ENCODE assay signal across 8 mouse cellular contexts in the genomic region with DNA sequence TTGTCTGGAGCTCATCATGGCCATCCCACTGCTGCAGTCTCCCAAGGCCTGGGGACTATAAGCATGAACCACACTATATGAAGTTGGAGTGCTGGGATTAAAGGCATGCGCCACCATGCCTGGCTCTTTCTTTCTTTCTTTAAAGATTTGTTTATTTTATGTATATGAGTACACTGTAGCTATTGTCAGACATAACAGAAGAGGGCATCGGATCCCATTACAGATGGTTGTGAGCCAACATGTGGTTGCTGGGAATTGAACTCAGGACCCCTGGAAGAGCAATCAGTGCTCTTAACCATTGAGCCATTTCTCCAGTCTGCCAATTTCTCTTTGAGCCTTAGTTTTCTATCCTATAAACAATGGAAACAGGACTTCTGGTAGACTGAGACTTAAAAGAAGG. TPM values are rescaled to one million over a fixed set of nuclear protein-coding genes. Genes with fewer than 3 reads are reported as not detected.
DNase-seq lines count a peak whose midpoint lies in the region; ATAC-seq and TF ChIP-seq lines count a peak whose summit lies in the region.
"Not testable (repeated sequence)": the region's sequence is repeated elsewhere in the genome, so short reads cannot be mapped to it uniquely, and the experiment has no call there.

No protein-coding gene starts in this region.

- H3K4me3 ChIP-seq in embryonic facial prominence, embryonic 10.5 days; embryonic facial prominence, embryonic 15.5 days (replicated peaks); heart, embryonic 10.5 days; heart, embryonic 15.5 days; limb, embryonic 13.5 days; lung, postnatal 0 days (ENCODE audit: low read depth, low read length); stomach, embryonic 16.5 days (replicated peaks; ENCODE audit: low read length): not testable (repeated sequence)

- not testable (repeated sequence) for TF ChIP-seq EP300 in lung, postnatal 0 days (IDR thresholded peaks at IDR 0.05)

- ATAC-seq in embryonic facial prominence, embryonic 15.5 days (ENCODE audit: insufficient number of reproducible peaks, low FRiP score, low TSS enrichment, low read depth); heart, embryonic 15.5 days (replicated peaks; ENCODE audit: insufficient number of reproducible peaks, insufficient read depth, low FRiP score, low read depth); limb, embryonic 13.5 days (ENCODE audit: low FRiP score, low read depth); lung, postnatal 0 days; stomach, embryonic 16.5 days (ENCODE audit: insufficient read depth, low FRiP score): not testable (repeated sequence)

- H3K4me1 ChIP-seq in embryonic facial prominence, embryonic 10.5 days, result peaks cover 99% of the 10 kb centered on the region
- peaks cover 86% of the 10 kb centered on the region for H3K4me1 ChIP-seq in embryonic facial prominence, embryonic 15.5 days
- H3K4me1 ChIP-seq in heart, embryonic 10.5 days, result peaks cover 88% of the 10 kb centered on the region
- H3K4me1 ChIP-seq in heart, embryonic 15.5 days (replicated peaks), result peaks cover 78% of the 10 kb centered on the region
- peaks cover 87% of the 10 kb centered on the region for H3K4me1 ChIP-seq in limb, embryonic 13.5 days
- peaks cover 60% of the 10 kb centered on the region for H3K4me1 ChIP-seq in lung, postnatal 0 days (ENCODE audit: insufficient read depth, low read depth, low read length)
- peaks cover 64% of the 10 kb centered on the region for H3K4me1 ChIP-seq in stomach, embryonic 16.5 days (ENCODE audit: control insufficient read depth, insufficient read depth, low read length)

- 91% methylated on average over 2 of the region's 2 CpGs for WGBS in embryonic facial prominence, embryonic 10.5 days
- WGBS in embryonic facial prominence, embryonic 15.5 days, result 51% methylated on average over 2 of the region's 2 CpGs
- 88% methylated on average over 2 of the region's 2 CpGs for WGBS in heart, embryonic 10.5 days
- 96% methylated on average over 2 of the region's 2 CpGs for WGBS in heart, embryonic 15.5 days
- 92% methylated on average over 2 of the region's 2 CpGs for WGBS in limb, embryonic 13.5 days
- WGBS in lung, postnatal 0 days, result 73% methylated on average over 2 of the region's 2 CpGs
- 76% methylated on average over 2 of the region's 2 CpGs for WGBS in stomach, embryonic 16.5 days

- peak overlapping the region; percentile 82; the same call in 1 of the 2 replicates for H3K27ac ChIP-seq in embryonic facial prominence, embryonic 10.5 days (replicated peaks)
- H3K27ac ChIP-seq in embryonic facial prominence, embryonic 15.5 days (replicated peaks), result peak overlapping the region; percentile 94
- H3K27ac ChIP-seq in heart, embryonic 10.5 days, result peak overlapping the region; percentile 9; the same call in 1 of the 2 replicates
- H3K27ac ChIP-seq in heart, embryonic 15.5 days, result peak overlapping the region; percentile 99
- H3K27ac ChIP-seq in limb, embryonic 13.5 days, result peak overlapping the region; percentile 91; the same call in 1 of the 2 replicates
- H3K27ac ChIP-seq in lung, postnatal 0 days (ENCODE audit: low read length), result peak overlapping the region; percentile 69; the same call in 1 of the 2 replicates
- peak overlapping the region; percentile 90; the same call in 1 of the 2 replicates for H3K27ac ChIP-seq in stomach, embryonic 16.5 days (ENCODE audit: low read length)

- not testable (repeated sequence) for H3K4me2 ChIP-seq in embryonic facial prominence, embryonic 15.5 days (replicated peaks); heart, embryonic 15.5 days; lung, postnatal 0 days (replicated peaks; ENCODE audit: low read depth, low read length); stomach, embryonic 16.5 days (ENCODE audit: low read depth, low read length)
- H3K4me2 ChIP-seq in limb, embryonic 13.5 days (replicated peaks), result peak overlapping the region; percentile 94; the same call in 1 of the 2 replicates

- H3K9me3 ChIP-seq in embryonic facial prominence, embryonic 10.5 days; embryonic facial prominence, embryonic 15.5 days (replicated peaks); heart, embryonic 10.5 days; heart, embryonic 15.5 days (replicated peaks); limb, embryonic 13.5 days; lung, postnatal 0 days (ENCODE audit: low read length); stomach, embryonic 16.5 days (replicated peaks; ENCODE audit: control insufficient read depth, low read length): not testable (repeated sequence)

- H3K36me3 ChIP-seq in embryonic facial prominence, embryonic 10.5 days (replicated peaks); embryonic facial prominence, embryonic 15.5 days; heart, embryonic 10.5 days; heart, embryonic 15.5 days; limb, embryonic 13.5 days; lung, postnatal 0 days (ENCODE audit: insufficient read depth, low read length); stomach, embryonic 16.5 days (ENCODE audit: control insufficient read depth, insufficient read depth, low read length): not testable (repeated sequence)

- H3K27me3 ChIP-seq in embryonic facial prominence, embryonic 10.5 days (replicated peaks; ENCODE audit: low read depth, poor library complexity, severe bottlenecking); embryonic facial prominence, embryonic 15.5 days; heart, embryonic 10.5 days (ENCODE audit: insufficient read depth, poor library complexity, severe bottlenecking); heart, embryonic 15.5 days; limb, embryonic 13.5 days; lung, postnatal 0 days (replicated peaks; ENCODE audit: insufficient read depth, low read length); stomach, embryonic 16.5 days (ENCODE audit: control insufficient read depth, insufficient read depth, low read length): not testable (repeated sequence)

- H3K9ac ChIP-seq in embryonic facial prominence, embryonic 15.5 days; heart, embryonic 15.5 days; limb, embryonic 13.5 days; lung, postnatal 0 days (replicated peaks; ENCODE audit: low read depth); stomach, embryonic 16.5 days (ENCODE audit: low read length): not testable (repeated sequence)

- TF ChIP-seq CTCF in lung, postnatal 0 days (IDR thresholded peaks at IDR 0.05), result not testable (repeated sequence)

- not testable (repeated sequence) for DNase-seq in embryonic facial prominence, embryonic 10.5 days (ENCODE audit: low spot score); heart, embryonic 10.5 days (ENCODE audit: low spot score); lung, postnatal 0 days (ENCODE audit: low spot score)
- DNase-seq in kidney, adult 9 months, result peak; percentile 8

RNA-seq across cellular contexts. Expression of gene Rara, which starts 6.2 kb away (rescaled TPM):
- 34.0 and 35.6 TPM in 2 replicates for polyA plus RNA-seq in embryonic facial prominence, embryonic 10.5 days (2016; fragmentation: Nextera tagmentation; extraction: Ambion mirVana)
- polyA plus RNA-seq in embryonic facial prominence, embryonic 15.5 days (2015; fragmentation: Nextera tagmentation; extraction: Ambion mirVana), result 50.0 and 53.5 TPM in 2 replicates
- 30.4 and 36.9 TPM in 2 replicates for polyA plus RNA-seq in heart, embryonic 10.5 days (2016; fragmentation: Nextera tagmentation; extraction: Ambion mirVana)
- 26.2 and 31.0 TPM in 2 replicates for polyA plus RNA-seq in heart, embryonic 15.5 days (2015; fragmentation: Nextera tagmentation; extraction: Ambion mirVana)
- polyA plus RNA-seq in limb, embryonic 13.5 days (2015; fragmentation: Nextera tagmentation; extraction: Ambion mirVana), result 46.5 and 49.8 TPM in 2 replicates
- 26.2 and 28.8 TPM in 2 replicates for polyA plus RNA-seq in lung, postnatal 0 days (2015; fragmentation: Nextera tagmentation; extraction: Ambion mirVana)
- 28.8 and 30.1 TPM in 2 replicates for polyA plus RNA-seq in stomach, embryonic 16.5 days (2015; fragmentation: Nextera tagmentation; extraction: Ambion mirVana)

RNA-seq across cellular contexts. Expression of gene Cdc6, which starts 26.2 kb away (rescaled TPM):
- 65.1 and 69.1 TPM in 2 replicates for polyA plus RNA-seq in embryonic facial prominence, embryonic 10.5 days (2016; fragmentation: Nextera tagmentation; extraction: Ambion mirVana)
- 22.6 and 22.7 TPM in 2 replicates for polyA plus RNA-seq in embryonic facial prominence, embryonic 15.5 days (2015; fragmentation: Nextera tagmentation; extraction: Ambion mirVana)
- 39.3 and 47.7 TPM in 2 replicates for polyA plus RNA-seq in heart, embryonic 10.5 days (2016; fragmentation: Nextera tagmentation; extraction: Ambion mirVana)
- polyA plus RNA-seq in heart, embryonic 15.5 days (2015; fragmentation: Nextera tagmentation; extraction: Ambion mirVana), result 14.2 and 20.4 TPM in 2 replicates
- 31.4 and 32.3 TPM in 2 replicates for polyA plus RNA-seq in limb, embryonic 13.5 days (2015; fragmentation: Nextera tagmentation; extraction: Ambion mirVana)
- 2.5 and 2.6 TPM in 2 replicates for polyA plus RNA-seq in lung, postnatal 0 days (2015; fragmentation: Nextera tagmentation; extraction: Ambion mirVana)
- 26.9 and 28.1 TPM in 2 replicates for polyA plus RNA-seq in stomach, embryonic 16.5 days (2015; fragmentation: Nextera tagmentation; extraction: Ambion mirVana)

RNA-seq across cellular contexts. Expression of gene Gjd3, which starts 49.0 kb away (rescaled TPM):
- 0.25 TPM in 1 of 2 replicates, not detected in the other for polyA plus RNA-seq in embryonic facial prominence, embryonic 10.5 days (2016; fragmentation: Nextera tagmentation; extraction: Ambion mirVana)
- polyA plus RNA-seq in embryonic facial prominence, embryonic 15.5 days (2015; fragmentation: Nextera tagmentation; extraction: Ambion mirVana), result 0.96 and 1.1 TPM in 2 replicates
- 1.0 and 1.1 TPM in 2 replicates for polyA plus RNA-seq in heart, embryonic 10.5 days (2016; fragmentation: Nextera tagmentation; extraction: Ambion mirVana)
- polyA plus RNA-seq in heart, embryonic 15.5 days (2015; fragmentation: Nextera tagmentation; extraction: Ambion mirVana), result 3.6 and 4.4 TPM in 2 replicates
- 0.41 and 0.78 TPM in 2 replicates for polyA plus RNA-seq in limb, embryonic 13.5 days (2015; fragmentation: Nextera tagmentation; extraction: Ambion mirVana)
- 0.56 and 1.0 TPM in 2 replicates for polyA plus RNA-seq in lung, postnatal 0 days (2015; fragmentation: Nextera tagmentation; extraction: Ambion mirVana)
- polyA plus RNA-seq in stomach, embryonic 16.5 days (2015; fragmentation: Nextera tagmentation; extraction: Ambion mirVana), result 0.44 TPM in 1 of 2 replicates, not detected in the other

Comparison
In these comparisons a context has a peak if more than half of its experiments do, and no peak if none do; other contexts are left out.
1. H3K27ac ChIP-seq: peak in every context shown above with its lines; median percentile 99 in heart, embryonic 15.5 days; 94 in embryonic facial prominence, embryonic 15.5 days; 91 in limb, embryonic 13.5 days; 90 in stomach, embryonic 16.5 days; 82 in embryonic facial prominence, embryonic 10.5 days; 69 in lung, postnatal 0 days; 9 in heart, embryonic 10.5 days.